Mouse (Mus musculus): ENCODE data around the gene Fbxl4. TPM values are rescaled to one million over a fixed set of nuclear protein-coding genes. Genes with fewer than 3 reads are reported as not detected.

The Fbxl4 gene
- total RNA-seq, 2 experiments from 2014 or later, result 12.8 to 13.0 TPM

GRCm38 (mm10) chr4:22476967-22477710, 119.8 kb downstream of the Fbxl4 start:
- DNase-seq, result no peak

GRCm38 (mm10) chr4:22477711-22478230, 120.4 kb downstream of the Fbxl4 start:
- no peak for DNase-seq

- no peak for DNase-seq
Measured at GRCm38 (mm10) chr4:22478488-22479367, 121.4 kb downstream of the Fbxl4 start.

GRCm38 (mm10) chr4:22479368-22480090, 122.2 kb downstream of the Fbxl4 start:
- DNase-seq, result no peak

GRCm38 (mm10) chr4:22480091-22480857, 122.9 kb downstream of the Fbxl4 start:
- DNase-seq, result no peak

GRCm38 (mm10) chr4:22480858-22481205, 123.5 kb downstream of the Fbxl4 start:
- no peak for DNase-seq

GRCm38 (mm10) chr4:22482118-22482517, 124.8 kb downstream of the Fbxl4 start:
- DNase-seq, result no peak

- DNase-seq, result no peak
Measured at GRCm38 (mm10) chr4:22482756-22483280, 125.5 kb downstream of the Fbxl4 start.

GRCm38 (mm10) chr4:22483548-22483947, 126.2 kb downstream of the Fbxl4 start:
- DNase-seq, result no peak

Other genes starting within 250 kb of the Fbxl4 start
- not detected for gene Pou3f2, start 130.8 kb downstream of the Fbxl4 start, total RNA-seq (2021)